Mouse (Mus musculus): ENCODE data around the gene Lrp1.

DNA sequence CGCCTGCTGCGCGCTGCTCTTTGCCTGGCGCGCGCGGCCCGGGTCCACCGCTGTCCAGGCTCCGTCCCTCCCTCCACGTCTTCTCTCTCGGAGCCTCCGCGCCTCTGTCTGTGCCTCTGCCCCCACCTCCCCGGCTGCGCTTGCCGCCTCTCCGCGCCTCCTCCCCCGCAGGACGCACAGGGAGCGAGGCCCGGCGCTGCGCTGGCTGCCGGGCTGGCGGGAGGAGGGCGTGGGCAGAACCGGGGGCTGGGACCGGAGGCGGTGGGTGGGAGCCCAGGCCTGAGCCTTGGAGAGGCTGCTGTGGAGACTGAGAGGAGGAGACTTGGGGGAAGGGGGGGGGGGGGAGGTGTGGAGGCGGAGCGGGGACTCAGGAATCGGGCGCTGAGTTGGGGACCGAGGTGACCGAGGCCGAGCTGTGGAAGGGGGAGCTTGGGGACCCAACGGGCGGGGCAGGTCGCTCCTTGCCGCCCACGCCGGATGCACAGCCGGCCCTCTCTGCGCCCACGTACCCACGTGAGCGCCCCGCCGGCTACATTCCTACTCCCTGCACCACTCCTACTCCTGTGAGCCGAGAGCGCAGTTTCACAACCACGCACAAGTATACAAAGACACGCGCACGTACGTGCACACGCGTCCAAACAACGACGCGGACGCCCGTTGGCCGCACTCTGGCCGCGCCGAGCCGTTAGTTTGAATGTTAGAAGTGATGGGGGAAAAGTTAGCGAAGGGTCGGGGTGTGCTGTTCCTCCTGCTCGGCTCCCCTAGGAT is 45.7 kb upstream of the Lrp1 start, which contains the start of gene Nemp1:
- TF ChIP-seq CTCF (IDR thresholded peaks at IDR 0.05; ENCODE audit: borderline replicate concordance, extremely low read depth, insufficient read depth, insufficient read length) (no peak), POLR2A (IDR thresholded peaks at IDR 0.05; ENCODE audit: borderline replicate concordance, extremely low read depth, insufficient read depth, insufficient read length, poor library complexity, severe bottlenecking) (0 out of 2 replicates have a peak, but pooled peaks have one; percentile 10)
